Mouse (Mus musculus) hindbrain, embryonic 11.5 days (tissue): Measurements from ENCODE around the gene Inpp4b. TPM values are rescaled to one million over a fixed set of nuclear protein-coding genes. Genes with fewer than 3 reads are reported as not detected.

Experiments used
- ATAC-seq: fragments of 200-750 bp; cut with Nextera tagmentation; 2 replicates; pipeline ENCODE4 v1.8.0; 2017; ENCODE audit warnings: mild to moderate bottlenecking, moderate TSS enrichment, moderate library complexity; ENCODE audit not compliant: low FRiP score
- DNase-seq: peaks from one replicate; pipeline ENCODE4 v3.0.0-alpha.2; 2015; ENCODE audit warnings: low spot score
- H3K27ac ChIP-seq: fragments of 300-500 bp; sonication (generic); 2 replicates; pipeline ENCODE4 v1.5.1; 2014; ENCODE audit warnings: mild to moderate bottlenecking, low read depth, low read length
- H3K27me3 ChIP-seq: fragments of 300-500 bp; sonication (generic); 2 replicates; pipeline ENCODE4 v1.6.1; 2014; ENCODE audit warnings: mild to moderate bottlenecking, low read length, moderate library complexity, mixed read lengths; ENCODE audit not compliant: control insufficient read depth, insufficient read depth
- H3K36me3 ChIP-seq: fragments of 300-500 bp; sonication (generic); 2 replicates; pipeline ENCODE4 v1.6.1; 2014; ENCODE audit warnings: mild to moderate bottlenecking, low read length, moderate library complexity, mixed read lengths; ENCODE audit not compliant: control insufficient read depth, insufficient read depth
- H3K4me1 ChIP-seq: fragments of 300-500 bp; sonication (generic); replicated peaks from 2 replicates; pipeline ENCODE4 v1.6.1; 2014; ENCODE audit warnings: low read length, mixed read lengths; ENCODE audit not compliant: control insufficient read depth, insufficient read depth
- H3K4me2 ChIP-seq: fragments of 300-500 bp; sonication (generic); replicated peaks from 2 replicates; pipeline ENCODE4 v1.6.1; 2014; ENCODE audit warnings: mild to moderate bottlenecking, low read depth, low read length
- H3K4me3 ChIP-seq: fragments of 300-500 bp; sonication (generic); 2 replicates; pipeline ENCODE4 v1.5.1; 2014; ENCODE audit warnings: low read depth, low read length
- H3K9ac ChIP-seq: fragments of 300-500 bp; sonication (generic); 2 replicates; pipeline ENCODE4 v1.6.1; 2014; ENCODE audit warnings: low read depth, low read length
- H3K9me3 ChIP-seq: fragments of 300-500 bp; sonication (generic); 2 replicates; pipeline ENCODE4 v1.6.1; 2016; ENCODE audit warnings: low read length; ENCODE audit not compliant: control insufficient read depth
- WGBS: fragments of 180-500 bp; shearing (Covaris S2); extraction: QIAGEN DNeasy Blood & Tissue Kit; methylation state at CpG from one replicate; pipeline ENCODE4 v1.1.7; 2014; 5-methylcytosine and 5-hydroxymethylcytosine counted together
- polyA plus RNA-seq: library from polyadenylated mRNA; unstranded; fragments of >200 nt; fragmentation: Nextera tagmentation; extraction: Ambion mirVana; gene quantifications from 2 replicates; pipeline ENCODE4 v1.2.1, GENCODE M21; 2014

Gene Inpp4b
- polyA plus RNA-seq, 1 experiment from 2014 or later: 7.0 TPM

DNA sequence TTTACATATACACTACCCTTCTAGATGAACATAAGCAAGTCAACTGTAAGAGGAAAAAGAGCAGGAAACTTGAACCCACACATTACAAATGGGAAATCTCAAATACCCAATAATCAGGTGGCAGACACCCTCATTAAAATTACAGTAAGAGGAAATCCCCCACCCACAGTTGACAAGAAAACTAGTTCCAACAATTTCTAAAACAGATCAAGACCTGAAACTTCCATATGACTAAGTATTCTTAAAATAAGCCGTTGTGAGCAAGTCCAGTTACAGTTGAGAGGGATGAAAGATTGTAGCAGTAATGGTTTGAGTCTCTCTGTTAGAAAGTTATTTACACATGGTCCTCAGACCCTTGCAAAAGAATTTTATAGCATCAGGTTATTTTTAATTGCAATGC is 480.8 kb downstream of the Inpp4b start:
- H3K27me3 ChIP-seq: no peaks in the 10 kb centered on the region
- H3K9ac ChIP-seq: no peak overlapping the region
- no peaks in the 10 kb centered on the region for H3K4me1 ChIP-seq
- no peak overlapping the region for H3K27ac ChIP-seq
- no peak for ATAC-seq
- no peaks in the 10 kb centered on the region for H3K9me3 ChIP-seq
- WGBS: 95% methylated on average over 1 of the region's 1 CpGs
- H3K36me3 ChIP-seq: no peaks in the 10 kb centered on the region
- no peak for DNase-seq
- no peak overlapping the region for H3K4me3 ChIP-seq
- no peak overlapping the region for H3K4me2 ChIP-seq

DNA sequence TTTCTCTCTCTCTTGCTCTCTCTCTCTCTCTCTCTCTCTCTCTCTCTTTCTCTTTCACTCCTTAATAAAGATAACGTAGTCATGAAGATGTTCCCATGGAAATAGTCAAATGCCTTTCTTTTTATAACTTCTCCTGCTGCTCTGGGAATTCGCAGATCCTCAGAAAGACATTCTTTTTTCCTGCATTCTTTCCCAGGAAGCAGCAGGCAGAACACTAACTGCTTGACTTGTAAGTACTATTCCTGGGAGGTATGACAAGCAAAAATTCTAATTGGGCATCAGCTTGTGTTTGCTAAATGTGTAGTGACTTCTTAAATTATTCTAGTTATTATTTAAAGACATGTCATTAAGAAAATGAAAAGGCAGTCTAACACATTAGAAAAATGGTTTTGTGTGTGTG is 482.6 kb downstream of the Inpp4b start:
- Histone ChIP-seq H3K9ac (no peak overlapping the region), H3K4me3 (no peak overlapping the region)

DNA sequence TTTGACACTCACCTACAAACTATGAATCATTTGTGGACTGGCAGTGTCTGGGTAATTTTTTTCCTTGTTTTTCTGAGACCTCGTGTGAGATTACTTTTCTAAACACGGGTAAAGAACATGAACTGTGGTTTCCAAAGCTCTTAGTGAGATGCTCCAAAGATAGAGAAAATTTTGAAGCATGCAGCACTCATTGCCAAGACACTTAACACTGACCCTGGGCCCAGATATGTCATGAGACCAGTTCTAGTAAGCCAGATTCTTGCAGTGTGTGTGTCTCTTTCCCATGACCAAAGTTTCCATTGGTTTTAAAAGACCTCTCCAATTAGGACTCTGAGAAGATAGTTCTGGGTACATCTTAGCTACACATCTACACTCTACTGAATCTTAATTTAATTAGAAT is 484.1 kb downstream of the Inpp4b start:
- no peaks in the 10 kb centered on the region for H3K36me3 ChIP-seq
- no peak overlapping the region for H3K4me3 ChIP-seq
- no peak overlapping the region for H3K4me2 ChIP-seq
- 83% methylated on average over 2 of the region's 2 CpGs for WGBS
- ATAC-seq (no peak), DNase-seq (no peak)
- H3K9ac ChIP-seq: no peak overlapping the region
- no peaks in the 10 kb centered on the region for H3K27me3 ChIP-seq
- no peaks in the 10 kb centered on the region for H3K4me1 ChIP-seq
- H3K27ac ChIP-seq: no peak overlapping the region
- H3K9me3 ChIP-seq: no peaks in the 10 kb centered on the region

More for the DNA sequence above, 482.6 kb downstream of the Inpp4b start:
- H3K36me3 ChIP-seq: no peaks in the 10 kb centered on the region
- H3K27ac ChIP-seq: no peak overlapping the region
- DNase-seq (no peak), ATAC-seq (no peak)
- 51% methylated on average over 2 of the region's 2 CpGs for WGBS
- no peaks in the 10 kb centered on the region for H3K9me3 ChIP-seq
- no peaks in the 10 kb centered on the region for H3K27me3 ChIP-seq
- H3K4me2 ChIP-seq: no peak overlapping the region
- H3K4me1 ChIP-seq: no peaks in the 10 kb centered on the region

DNA sequence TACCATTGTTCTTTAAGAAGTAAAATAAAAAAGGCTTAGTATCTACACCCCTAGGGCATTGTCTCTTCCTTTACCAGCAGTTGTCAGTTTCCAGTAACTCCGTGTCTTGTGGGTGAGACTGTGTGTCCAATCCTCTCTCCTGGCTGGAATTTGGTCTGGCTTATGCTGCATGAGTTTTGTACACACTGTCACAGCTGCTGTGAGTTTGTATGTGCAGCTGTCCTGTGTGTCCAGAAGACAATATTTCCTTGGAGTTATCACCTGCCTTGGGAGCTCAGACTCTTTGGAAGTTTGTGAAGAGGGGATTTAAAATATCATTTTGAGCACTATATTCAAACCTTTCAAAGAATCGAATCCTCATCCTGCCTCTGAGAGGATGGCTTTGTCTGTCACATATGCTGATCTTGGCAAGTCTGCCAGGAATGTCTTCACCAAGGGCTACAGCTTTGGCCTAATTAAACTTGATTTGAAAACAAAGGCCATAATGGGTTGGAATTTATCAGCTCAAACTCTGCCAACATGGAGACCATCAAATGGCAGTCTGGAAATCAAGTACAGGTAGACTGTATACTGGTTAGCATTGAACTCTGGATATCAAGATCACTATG is 485.1 kb downstream of the Inpp4b start:
- Histone ChIP-seq H3K36me3 (no peaks in the 10 kb centered on the region), H3K27ac (no peak overlapping the region), H3K4me3 (no peak overlapping the region), H3K27me3 (no peaks in the 10 kb centered on the region), H3K9ac (no peak overlapping the region), H3K4me2 (no peak overlapping the region), H3K9me3 (no peaks in the 10 kb centered on the region), H3K4me1 (no peaks in the 10 kb centered on the region)
- no peak for ATAC-seq
- no peak for DNase-seq
- 67% methylated on average over 2 of the region's 2 CpGs for WGBS

DNA sequence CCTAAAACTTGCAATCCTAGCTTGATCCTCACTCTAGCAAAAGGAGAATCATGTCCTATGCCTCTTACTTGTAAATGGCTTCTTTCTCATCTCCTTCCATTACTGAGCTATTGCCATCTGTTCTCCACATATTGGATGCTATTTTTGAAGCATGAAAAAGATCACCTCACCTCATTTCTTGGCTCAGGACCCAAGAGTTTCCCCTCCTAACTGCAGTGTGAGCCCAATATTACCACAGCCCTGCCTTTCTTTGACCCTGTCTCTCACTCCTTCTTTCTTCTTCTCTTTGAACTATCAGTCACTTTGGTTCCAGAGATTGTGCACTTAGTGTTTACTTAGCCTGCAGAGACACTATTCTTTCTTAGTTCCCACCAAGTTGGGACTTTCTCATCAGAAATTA is 489.1 kb downstream of the Inpp4b start:
- no peaks in the 10 kb centered on the region for H3K36me3 ChIP-seq
- no peak for DNase-seq
- no peak overlapping the region for H3K9ac ChIP-seq
- no peak overlapping the region for H3K4me3 ChIP-seq
- no peaks in the 10 kb centered on the region for H3K27me3 ChIP-seq
- H3K4me1 ChIP-seq: no peaks in the 10 kb centered on the region
- H3K27ac ChIP-seq: no peak overlapping the region
- no peak overlapping the region for H3K4me2 ChIP-seq
- H3K9me3 ChIP-seq: no peaks in the 10 kb centered on the region
- no peak for ATAC-seq

DNA sequence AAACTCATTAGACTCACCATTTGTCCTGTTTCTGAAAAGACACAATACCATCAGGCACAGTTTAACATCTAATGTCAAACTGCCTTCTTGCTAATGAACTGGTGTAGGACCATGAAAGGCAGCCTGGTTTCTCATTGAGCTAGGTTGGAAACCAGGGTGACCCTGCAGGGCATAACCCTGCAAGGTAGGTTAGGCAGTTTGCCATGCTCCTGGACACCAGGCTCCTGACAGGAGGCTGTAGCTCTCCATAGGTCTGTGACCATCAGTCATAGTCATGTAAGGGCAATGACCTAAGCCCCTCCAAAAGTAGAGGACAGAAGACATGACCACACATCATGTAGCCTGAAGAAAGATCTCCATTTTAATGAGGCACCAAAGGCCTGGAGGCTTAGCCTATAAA is 491.5 kb downstream of the Inpp4b start:
- ATAC-seq: no peak
- Histone ChIP-seq H3K9ac (no peak overlapping the region), H3K36me3 (no peaks in the 10 kb centered on the region), H3K4me1 (no peaks in the 10 kb centered on the region), H3K4me3 (no peak overlapping the region), H3K4me2 (no peak overlapping the region), H3K27me3 (no peaks in the 10 kb centered on the region), H3K27ac (no peak overlapping the region), H3K9me3 (no peaks in the 10 kb centered on the region)
- no peak for DNase-seq

DNA sequence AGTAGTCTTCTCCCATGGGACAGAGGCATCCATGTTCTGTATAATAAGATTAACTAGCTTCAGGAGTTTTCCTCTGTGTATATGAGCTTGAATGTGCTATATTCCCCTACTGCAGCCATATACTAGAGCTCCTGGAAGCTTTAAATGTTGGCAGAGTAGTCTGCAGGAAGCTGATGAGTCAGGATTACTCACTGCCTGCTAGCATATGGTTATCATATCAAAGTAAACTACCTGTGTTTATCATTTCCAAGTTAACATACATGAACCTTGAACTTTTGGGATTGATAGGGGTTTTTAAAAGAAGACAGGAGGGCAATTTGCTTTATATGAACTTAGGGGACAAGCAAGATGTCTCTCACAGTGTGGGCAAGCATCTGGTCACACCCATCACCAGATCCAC is 498.2 kb downstream of the Inpp4b start:
- Histone ChIP-seq H3K9me3 (no peaks in the 10 kb centered on the region), H3K27me3 (no peaks in the 10 kb centered on the region), H3K4me3 (no peak overlapping the region), H3K4me2 (no peak overlapping the region), H3K36me3 (no peaks in the 10 kb centered on the region), H3K4me1 (no peaks in the 10 kb centered on the region), H3K9ac (no peak overlapping the region), H3K27ac (no peak overlapping the region)
- ATAC-seq: no peak
- DNase-seq: no peak

DNA sequence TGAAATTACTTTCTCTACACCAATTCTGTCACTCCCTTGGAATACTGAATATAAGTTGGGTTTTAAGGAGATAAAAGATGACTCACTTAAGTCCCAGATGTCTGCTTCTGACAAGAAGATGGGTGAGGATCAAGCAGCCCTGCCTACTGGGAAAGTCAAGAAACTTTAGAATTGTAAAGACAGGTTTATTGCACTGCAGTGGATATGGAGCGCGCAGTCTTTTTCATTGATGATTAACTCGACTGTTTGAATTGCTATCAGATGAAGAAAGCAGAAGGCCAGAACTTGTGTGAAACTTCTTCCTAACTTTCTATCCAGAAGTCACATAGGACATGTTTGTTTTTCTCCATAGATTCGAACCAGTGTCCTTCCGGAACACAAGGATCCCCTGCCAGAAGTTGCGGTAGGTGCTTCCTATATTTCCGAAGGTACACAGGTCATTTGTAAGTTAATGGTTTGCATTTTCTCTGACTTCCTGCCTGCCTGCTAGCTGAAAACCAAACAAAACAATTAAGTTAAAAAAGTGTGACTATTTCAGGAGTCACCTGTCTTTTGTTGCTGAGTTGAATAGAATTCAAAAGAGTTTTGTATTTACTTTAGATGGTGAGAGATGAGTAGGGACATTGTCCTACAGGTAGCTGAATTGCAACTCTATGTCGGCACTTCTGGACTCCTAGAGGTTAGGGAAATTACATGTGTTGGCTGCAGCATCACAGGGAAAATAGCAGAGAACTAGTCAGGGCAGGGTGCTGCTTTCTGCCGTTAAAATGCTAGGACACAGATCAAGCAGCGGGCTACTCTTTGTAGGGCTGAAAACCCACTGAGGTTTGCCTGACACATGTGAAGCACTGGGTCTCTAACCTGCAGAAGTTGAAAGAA is 502.0 kb downstream of the Inpp4b start:
- Histone ChIP-seq H3K4me2 (no peak overlapping the region), H3K4me1 (no peaks in the 10 kb centered on the region), H3K4me3 (no peak overlapping the region), H3K9ac (no peak overlapping the region), H3K27me3 (no peaks in the 10 kb centered on the region), H3K9me3 (no peaks in the 10 kb centered on the region), H3K27ac (no peak overlapping the region), H3K36me3 (no peaks in the 10 kb centered on the region)
- no peak for ATAC-seq
- 87% methylated on average over 10 of the region's 10 CpGs for WGBS
- no peak for DNase-seq

DNA sequence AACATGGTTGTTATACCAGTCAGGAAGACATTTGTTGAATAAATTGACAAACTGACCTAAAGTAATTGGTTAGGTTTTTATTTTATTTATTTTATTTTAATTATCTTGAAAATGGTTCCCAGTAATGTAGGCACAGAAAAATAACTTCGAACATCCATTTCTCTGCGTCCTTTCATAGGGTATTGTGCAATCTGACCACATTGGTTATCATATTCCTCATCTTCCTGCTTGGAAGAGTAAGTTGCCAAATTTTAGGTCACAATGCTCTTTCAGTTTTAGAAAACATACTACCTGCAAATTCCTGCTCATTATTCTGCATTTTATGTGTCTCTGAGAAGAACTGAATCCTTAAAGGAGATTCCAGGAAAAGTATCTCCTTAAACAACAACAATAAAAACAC is 505.6 kb downstream of the Inpp4b start:
- H3K4me1 ChIP-seq: no peaks in the 10 kb centered on the region
- no peak for DNase-seq
- no peak overlapping the region for H3K4me3 ChIP-seq
- no peaks in the 10 kb centered on the region for H3K27me3 ChIP-seq
- 95% methylated on average over 2 of the region's 2 CpGs for WGBS
- no peak overlapping the region for H3K9ac ChIP-seq
- no peak overlapping the region for H3K27ac ChIP-seq
- no peaks in the 10 kb centered on the region for H3K36me3 ChIP-seq
- H3K9me3 ChIP-seq: no peaks in the 10 kb centered on the region
- no peak for ATAC-seq
- H3K4me2 ChIP-seq: no peak overlapping the region
